Mouse (Mus musculus): ENCODE measurements around the gene Nat8. TPM values are rescaled to one million over a fixed set of nuclear protein-coding genes. Genes with fewer than 3 reads are reported as not detected.
A peak's percentile ranks its signal among the peaks of the same experiment; 100 is the strongest.
"Not testable (repeated sequence)": the region's sequence is repeated elsewhere in the genome, so short reads cannot be mapped to it uniquely, and the experiment has no call there.

Nat8 gene
- total RNA-seq (2021), result 1 to 10 TPM; 2.8 to 2.9 TPM
- long read RNA-seq, experiment 1, result 0 reads
- long read RNA-seq, experiment 2, result 0 reads

DNA sequence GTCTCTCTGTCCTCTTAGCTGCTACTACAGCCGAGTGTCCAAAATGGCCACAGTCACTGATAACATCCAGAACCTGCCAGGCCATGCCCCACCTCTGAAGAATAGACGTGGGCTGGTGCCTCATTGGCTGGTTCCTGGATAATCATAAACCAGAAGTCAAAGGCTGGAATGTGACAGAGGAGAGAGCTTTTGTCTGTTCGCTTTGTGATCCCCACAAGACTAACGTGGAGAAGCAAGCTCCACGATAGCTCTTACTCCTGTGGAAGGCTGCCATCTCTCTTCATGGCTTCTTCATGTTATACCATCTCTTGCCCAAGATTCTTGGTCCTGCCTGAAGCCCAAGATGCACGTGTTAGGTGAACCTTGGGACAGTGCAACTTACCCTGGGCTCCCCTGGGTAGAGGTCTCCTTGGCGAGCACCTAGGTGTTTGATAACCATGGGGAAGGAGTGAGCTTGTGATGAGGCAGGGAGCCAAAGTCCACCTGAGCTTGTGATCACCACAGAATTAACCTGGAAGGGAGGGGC lies at the start of gene Nat8:
TSS of gene Nat8 (minus strand) at position 287 of the 526 bp plus-strand sequence.
- DNase-seq (ENCODE audit: low spot score in 2 of 2), result no peak

DNA sequence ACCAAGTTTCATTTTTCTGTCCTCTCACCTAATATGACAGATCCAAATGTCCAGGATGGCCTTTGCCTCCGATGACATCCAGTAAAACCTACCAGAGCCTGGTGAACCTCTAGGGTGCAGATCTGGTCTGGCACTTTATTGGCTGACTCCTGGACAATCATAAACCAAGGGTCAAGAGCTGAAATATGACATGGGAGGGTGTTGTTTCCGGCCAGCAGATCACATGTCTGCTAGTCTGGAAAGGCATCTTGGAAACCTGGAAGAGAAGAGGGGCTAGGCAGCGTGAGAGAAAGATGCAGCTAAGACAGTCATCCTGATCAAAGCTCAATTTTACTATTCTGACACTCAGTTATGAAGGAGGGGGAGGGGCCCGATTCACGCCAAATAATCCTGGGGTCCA lies 37.1 kb upstream of the Nat8 start, which contains the start of gene Nat8f2:
TSS of gene Nat8f2 (minus strand) at position 153 of the 400 bp plus-strand sequence.
- not testable (repeated sequence) for DNase-seq (ENCODE audit: low spot score in 2 of 2)

DNA sequence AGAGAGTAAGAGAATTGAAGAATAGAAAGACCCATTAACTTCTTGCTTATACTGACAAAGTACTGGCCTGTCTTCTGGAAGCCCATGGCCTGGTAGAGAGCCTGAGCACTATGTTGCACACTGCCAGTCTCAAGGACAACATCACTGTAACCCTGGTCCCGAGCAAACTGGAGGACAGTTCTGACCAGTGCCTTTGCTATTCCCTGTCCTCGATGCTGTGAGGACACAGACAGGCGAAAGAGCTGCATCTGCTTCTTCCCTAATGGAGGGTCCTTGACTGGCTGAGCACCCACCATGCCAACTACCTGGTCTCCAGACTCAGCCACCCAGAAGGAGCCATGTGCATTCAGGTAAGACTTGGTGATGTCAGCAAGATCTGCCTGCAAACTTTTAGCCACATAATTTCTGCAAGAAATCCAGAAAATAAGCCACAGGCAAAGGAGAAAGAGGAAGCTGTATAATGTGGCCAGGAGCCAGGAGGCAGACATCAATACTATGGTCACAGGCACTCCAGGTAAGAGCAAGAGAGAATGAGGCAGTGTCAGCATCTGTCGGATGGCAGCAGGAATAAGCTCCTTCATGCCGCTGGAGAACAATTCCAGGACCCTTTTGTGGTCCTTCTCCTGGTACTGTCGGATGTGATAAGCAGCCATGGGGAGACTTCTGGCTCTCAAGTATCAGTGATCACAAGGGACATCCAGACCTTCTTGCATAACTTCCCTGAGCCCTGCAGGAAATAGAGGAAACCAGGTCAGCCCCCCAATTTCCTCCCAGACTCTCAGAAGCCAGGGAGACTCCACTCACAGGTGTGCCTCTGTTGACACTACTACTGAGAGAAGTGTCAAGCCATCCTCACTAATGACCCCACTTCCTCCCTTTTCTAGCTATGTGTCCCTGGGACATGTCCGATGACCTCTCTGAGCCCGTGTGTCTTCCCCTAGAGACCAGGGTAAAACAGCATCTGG lies 36.1 kb upstream of the Nat8 start:
- no peak for DNase-seq (ENCODE audit: low spot score in 2 of 2)

DNA sequence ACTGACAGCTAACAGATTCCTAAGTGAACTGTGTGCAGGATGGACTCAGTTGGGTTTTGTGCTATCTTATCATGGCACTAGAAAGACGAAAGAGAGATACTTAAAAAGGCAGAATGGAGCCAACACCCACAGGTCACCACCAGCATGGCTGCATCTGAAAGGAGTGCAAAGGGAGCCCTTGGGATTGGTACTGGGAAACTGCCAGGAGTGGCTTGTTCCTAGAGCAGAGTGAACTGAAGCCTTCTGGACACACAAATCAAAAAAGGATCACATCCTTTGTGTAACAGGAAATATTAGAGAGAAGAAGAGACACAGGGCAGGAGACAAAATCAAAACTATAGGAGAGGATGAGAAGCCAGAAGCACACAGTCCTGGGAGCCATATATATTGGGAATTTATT lies 35.1 kb upstream of the Nat8 start:
- not testable (repeated sequence) for DNase-seq (ENCODE audit: low spot score in 2 of 2)

DNA sequence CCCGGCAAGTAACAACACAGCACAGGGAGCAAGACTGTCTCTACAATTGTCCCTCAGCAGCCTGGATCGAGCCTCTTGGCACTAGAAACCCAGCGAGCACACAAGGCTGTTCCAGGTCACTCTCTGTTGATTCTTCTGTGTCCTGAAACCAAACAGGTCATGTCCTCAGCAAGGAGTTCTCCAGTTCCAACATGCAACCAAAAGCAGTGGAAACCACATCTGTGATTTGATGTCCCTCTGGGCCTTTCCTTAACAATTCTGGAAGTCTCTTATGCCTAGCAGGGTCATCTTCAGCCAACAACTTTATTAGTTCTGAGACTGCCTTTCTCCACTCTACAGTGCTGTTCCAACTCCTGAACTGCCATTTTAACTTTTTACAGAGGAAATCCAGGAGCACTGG lies 34.3 kb upstream of the Nat8 start:
- not testable (repeated sequence) for DNase-seq (ENCODE audit: low spot score in 2 of 2)

DNA sequence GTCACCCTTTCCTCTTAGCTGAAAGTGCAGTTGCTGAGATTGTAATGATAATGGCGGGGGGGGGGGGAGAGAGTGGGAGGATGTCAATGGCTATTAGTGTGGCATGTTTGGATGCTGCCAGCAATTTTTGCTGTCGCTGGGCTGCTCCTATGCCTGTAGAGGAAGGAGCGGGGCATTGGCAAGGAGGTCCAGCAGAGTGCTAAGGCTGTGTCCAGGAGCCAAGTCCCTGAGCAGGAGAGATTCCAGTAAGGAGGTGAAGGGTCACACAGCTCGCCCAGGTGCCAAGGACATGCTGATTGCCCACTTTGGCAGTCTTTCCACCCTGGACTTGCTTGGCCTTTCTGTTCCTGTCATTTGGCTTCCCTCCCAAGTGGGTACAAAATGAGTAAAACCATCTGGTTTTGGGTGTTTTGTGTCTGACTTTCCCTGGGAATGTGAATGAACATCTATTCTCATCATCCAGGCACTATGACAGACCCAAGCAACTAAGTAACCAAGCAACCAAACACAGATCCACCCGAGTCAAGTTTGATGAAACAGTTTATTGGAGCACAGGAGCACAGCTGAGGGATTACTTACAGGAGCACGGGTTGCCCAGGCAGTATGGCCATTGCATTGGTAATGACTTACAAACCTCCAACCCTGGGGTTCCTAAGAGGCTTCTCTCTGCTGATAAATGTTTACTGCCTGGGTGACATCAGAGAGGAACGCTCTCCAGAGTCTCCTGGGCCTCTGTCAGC lies 33.2 kb upstream of the Nat8 start:
- DNase-seq (ENCODE audit: low spot score in 2 of 2), result peak; percentile 43 to 80

DNA sequence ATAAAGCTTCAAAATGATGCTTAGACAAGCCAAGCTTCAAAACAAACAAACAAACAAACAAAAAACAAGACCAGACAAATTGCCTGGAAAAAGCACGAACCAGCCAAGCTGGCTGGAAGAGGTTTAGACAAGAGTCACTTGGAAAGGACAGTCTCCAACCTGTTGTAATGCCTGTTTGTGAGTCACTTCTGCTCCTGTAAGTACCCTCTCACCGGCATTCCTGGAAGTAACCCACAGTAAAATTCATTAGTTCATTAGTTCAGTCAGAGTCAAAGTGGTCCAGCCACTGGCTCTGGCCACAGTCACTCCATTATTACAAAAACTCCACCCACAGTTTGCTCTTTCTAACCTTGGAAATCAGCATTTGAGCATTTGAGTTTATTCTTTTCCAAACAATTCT lies 32.0 kb upstream of the Nat8 start:
- no peak for DNase-seq (ENCODE audit: low spot score in 2 of 2)

DNA sequence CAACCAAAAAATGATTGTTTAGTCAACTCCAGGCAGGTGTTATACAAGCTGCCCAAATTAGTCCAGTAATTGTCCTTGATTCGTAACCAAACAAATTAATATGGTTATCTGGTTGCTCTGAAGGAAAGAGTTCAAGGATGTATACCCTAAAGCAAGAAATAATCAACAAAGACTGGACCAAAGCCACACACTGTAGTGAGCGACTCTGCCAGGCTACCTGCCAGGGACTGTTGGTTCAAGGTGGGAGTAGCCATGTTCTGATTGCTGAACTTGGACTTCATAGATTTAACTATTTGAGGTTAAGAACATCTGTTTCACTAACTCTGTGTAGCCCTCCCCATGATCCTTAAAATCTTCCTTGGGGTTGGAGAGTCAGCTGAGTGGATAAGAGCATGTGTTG lies 31.3 kb upstream of the Nat8 start:
- DNase-seq (ENCODE audit: low spot score in 2 of 2), result no peak

DNA sequence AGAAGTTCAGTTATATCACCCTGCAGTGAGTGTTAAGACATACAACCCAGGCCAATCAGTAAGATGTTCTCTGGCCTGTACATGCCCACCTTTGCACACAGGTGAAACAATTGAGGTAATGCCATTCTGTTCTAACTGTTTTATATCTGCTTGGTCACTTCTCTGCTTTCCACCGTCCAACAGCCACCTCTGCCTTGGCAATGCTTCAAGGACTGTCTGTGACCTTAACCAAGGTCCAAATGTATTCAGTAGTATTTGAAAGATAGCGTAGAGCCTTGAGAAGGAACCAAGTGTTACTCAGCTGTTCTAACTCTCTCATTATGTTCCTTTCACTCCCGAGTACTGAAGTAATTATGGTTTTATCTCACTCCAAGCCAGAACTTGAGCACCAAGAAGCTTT lies 30.7 kb upstream of the Nat8 start:
- peak in 1 of 2 experiments; percentile 41 for DNase-seq (ENCODE audit: low spot score in 2 of 2)

DNA sequence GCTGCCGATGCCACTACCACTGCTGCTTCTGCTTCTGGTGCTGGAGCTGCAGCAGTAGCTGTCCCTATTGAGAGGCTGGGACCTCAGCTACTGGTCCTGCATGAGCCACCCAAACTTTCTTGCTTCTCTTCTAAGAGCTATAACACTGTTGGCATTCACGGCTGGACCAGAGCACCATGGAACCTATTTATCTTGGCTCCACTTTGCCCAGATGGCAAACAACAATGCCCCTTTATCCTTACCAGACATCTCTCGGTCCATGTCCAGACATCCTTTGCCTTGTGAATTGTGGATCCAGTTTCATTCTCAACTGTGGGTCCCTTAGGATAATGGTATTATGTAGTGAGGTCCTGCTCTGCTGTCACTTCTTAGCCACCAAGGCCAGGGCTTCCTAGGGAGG lies 29.4 kb upstream of the Nat8 start:
- no peak for DNase-seq (ENCODE audit: low spot score in 2 of 2)

DNA sequence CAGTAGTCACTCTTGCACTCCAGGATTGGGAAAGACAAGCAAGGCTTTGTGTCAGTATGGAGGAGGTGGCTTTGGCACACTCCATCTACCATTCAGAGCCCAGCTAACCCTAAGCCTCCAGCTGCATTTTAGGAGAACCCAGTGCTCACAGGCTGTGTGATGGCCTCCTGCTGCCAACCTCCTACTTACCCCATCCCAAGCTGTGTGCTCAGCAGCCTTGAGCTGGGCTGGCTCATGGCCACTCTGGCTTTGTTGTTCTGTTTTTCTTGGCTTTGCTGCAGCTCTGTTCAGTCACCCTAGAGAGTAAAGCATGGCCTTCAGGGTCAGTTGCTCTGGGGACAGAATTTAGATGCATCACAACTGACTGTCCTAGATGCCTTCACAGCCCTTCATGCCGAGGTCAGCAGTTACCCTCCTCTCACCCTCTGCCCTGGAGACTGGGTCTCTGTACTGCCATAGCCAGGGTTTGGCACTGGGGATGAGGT lies 24.4 kb upstream of the Nat8 start:
- DNase-seq (ENCODE audit: low spot score in 2 of 2), result peak; percentile 64 to 83

DNA sequence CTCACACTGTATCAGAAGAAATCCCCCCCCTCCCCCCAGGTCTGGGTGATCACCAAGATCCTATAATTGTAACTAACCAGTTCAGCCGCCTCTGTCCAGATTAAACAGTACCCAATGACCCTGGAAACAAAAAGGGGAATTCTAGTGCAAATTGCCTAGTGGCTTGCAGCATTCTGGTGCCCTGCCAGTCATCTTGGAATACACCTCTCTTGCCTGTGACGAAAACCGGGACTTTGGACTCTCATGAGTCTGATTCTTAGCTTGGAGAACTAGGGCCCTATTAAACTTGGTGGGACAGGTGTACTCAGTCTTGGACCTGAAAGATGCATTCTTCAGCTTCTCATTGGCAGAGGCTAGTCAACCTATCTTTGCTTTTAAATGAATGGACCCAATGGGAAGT lies 21.6 kb upstream of the Nat8 start:
- peak in 1 of 2 experiments; percentile 16 for DNase-seq (ENCODE audit: low spot score in 2 of 2)

DNA sequence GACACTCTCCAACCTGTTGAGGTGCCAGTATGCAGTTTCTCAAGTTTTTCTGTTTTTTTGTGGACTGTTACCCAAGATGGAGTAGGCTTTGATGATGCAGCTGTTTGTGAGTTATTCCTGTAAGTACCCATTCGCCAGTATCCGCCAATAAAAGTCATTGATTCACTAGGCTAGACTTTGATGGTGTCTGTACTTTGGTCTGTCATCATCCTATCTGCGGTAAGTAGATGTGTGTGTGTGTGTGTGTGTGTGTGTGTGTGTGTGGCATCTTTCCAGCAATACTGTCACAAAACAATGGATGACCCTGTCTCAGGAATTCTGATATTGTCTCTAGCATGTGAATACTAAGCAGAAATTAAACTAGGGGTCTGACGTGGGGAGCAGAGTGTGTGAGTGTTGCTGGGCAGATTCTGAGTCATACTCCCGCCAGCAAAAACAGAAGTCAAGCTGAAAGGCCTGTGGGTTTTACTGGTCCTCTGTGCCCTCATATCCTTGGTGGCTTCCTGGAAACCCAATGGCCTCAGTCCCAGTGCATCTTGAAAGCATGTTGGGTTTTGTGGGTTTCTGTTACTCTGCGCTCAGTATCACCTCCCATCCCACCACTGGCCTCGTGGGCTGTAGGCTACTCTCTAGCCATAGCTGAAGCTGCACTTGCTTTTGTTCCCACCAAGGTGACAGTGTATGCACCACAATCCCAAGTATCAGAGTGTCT lies 19.3 kb upstream of the Nat8 start:
- no peak for DNase-seq (ENCODE audit: low spot score in 2 of 2)

DNA sequence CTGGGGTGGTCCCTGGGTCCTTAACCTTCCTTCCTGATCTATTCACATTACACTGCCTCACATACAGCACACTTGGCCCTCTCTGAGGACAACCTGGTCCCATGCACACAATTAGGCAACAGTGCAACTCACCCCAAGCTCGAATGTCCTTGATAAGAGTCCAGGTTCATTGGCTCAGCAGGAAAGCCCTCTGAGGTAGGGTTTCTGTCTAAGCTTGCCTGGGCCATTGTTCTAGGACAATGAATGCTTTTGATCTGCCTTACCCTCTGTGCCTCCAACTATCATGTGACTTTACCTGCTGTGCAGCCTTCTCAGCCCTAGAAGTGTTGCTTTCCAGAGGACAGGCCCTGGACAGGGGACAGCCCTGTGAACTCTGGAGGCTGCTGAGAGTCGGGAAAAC lies 17.4 kb upstream of the Nat8 start:
- DNase-seq (ENCODE audit: low spot score in 2 of 2), result no peak

DNA sequence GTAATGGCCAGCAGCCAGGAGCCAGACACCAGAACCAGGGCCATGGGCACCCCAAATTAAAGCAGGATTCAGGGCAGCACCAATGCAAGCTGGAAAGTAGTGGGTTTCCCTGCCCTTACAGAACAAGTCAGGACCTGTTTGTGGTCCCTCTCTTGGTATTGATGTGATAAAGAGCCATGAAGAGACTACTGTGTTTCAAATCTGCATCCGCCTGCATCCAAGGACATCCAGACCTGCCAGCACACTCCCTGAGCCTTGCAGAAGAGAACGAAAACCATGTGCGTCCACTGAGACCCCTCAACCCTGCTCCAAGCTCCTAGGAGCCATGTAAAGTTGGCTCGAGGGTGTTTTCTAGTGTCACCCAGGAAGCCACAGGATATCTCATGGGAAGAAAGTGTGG lies 16.3 kb upstream of the Nat8 start:
- no peak for DNase-seq (ENCODE audit: low spot score in 2 of 2)

DNA sequence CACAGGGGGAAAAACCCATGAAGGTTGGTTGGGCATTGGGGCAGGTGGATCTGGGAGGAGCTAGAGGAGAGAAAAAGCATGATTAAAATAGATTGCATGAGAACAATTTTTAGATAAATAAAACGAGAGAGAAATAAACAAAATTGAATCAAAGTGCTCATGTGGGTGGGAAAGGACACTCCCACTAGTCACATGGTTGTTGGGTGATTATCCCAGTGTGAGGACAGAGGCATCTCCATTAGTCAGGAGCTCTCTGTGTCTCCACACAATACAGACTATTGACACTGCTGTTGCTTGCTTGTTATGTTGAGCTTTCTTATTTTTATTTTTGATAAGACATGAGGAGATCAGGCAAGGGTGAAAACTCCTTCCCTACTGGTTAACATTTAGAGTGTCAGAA lies 15.0 kb upstream of the Nat8 start:
- no peak for DNase-seq (ENCODE audit: low spot score in 2 of 2)

DNA sequence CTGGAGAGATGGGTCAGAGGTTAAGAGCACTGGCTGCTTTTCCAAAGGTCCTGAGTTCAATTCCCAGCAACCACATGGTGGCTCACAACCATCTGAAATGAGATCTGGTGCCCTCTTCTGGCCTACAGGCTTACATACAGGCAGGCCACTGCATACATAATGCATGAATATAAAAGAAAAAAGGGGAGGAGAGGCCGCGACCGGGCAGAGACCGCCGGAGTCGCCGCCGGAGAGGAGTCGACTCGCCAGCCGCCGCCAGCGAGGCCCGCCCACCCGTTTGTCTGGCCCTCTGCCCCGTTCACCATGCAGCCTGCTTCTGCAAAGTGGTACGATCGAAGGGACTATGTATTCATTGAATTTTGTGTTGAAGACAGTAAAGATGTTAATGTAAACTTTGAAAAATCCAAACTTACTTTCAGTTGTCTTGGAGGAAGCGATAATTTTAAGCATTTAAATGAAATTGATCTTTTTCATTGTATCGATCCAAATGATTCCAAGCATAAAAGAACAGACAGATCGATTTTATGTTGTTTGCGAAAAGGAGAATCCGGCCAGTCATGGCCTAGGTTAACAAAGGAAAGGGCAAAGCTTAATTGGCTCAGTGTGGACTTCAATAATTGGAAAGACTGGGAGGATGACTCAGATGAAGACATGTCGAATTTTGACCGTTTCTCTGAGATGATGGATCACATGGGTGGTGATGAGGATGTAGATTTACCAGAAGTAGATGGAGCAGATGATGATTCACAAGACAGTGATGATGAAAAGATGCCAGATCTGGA lies 12.0 kb upstream of the Nat8 start:
- not testable (repeated sequence) for DNase-seq (ENCODE audit: low spot score in 2 of 2)

DNA sequence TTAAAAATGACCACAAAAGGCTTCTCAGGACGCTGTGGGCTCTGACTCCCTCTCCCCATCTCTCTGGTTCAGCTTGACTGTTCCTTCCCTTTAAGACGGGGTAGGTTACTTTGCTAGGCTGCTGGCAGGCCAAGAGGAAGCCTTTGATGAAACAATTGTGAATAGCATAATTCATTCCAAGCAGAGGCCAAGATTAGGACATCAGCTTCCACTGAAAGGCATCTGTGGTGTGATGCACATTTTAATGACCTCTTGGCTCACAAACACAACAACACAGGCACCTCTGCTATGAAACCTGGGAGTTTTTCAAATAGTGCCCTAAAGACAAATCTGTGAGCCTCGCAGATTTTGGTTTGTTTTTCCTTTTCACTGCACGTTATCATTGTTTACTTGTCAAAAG lies 8.1 kb upstream of the Nat8 start:
- DNase-seq (ENCODE audit: low spot score in 2 of 2), result peak in 1 of 2 experiments; percentile 73

DNA sequence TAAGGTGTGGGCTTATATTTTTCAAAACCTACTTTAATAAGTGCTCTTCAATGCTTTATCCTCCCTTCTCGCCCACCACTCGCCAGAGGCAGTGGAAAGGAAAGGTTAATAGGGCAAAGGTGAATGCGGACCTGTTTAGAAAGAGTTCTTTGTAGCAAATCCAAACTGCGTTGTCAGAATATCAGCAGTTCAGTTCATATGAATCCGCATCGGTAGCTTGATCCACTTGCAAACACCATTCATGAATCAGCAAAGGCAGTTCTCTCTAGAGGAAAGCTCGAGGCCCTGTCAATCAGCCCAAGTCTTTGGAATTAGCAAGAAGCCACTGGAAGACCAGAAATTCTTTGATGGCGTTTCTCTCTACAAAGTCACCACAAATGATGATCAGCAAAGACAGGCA lies 6.8 kb upstream of the Nat8 start:
- DNase-seq (ENCODE audit: low spot score in 2 of 2), result no peak

DNA sequence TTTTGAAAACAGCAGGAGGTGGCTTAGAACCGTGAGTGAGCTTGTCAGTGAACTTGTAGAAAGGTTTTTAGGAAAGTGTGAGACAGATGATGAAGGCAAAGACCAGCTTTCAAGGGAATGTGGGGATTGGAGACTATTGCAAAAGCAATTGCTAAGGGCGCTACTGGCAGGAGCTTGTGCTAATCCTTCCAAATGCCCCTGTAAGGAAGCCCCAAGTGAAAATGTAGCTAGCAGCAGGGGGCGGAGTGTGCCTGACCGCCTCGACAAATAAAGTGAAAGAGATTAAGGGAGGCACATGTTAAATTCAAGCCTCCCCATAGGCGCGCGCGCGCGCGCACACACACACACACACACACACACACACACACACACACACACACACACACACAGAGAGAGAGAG lies 5.4 kb upstream of the Nat8 start:
- peak; percentile 35 to 51 for DNase-seq (ENCODE audit: low spot score in 2 of 2)

Data from layer of hippocampus, postnatal 14 days (tissue).